Mouse (Mus musculus) cerebellum, adult 2 months (tissue): ENCODE measurements around the gene Cul7. TPM values are rescaled to one million over a fixed set of nuclear protein-coding genes. Genes with fewer than 3 reads are reported as not detected.
A peak's percentile ranks its signal among the peaks of the same experiment; 100 is the strongest.

Experiments
- DNase-seq, 2 experiments: peaks; one replicate each; pipeline ENCODE4 v3.0.0; 2021
- H3K27ac ChIP-seq: fragments of 200-500 bp; 2 replicates; pipeline ENCODE4 v1.5.1; 2012; ENCODE audit warnings: low read length, control low read depth, inconsistent platforms; ENCODE audit not compliant: insufficient read depth
- H3K27me3 ChIP-seq: fragments of 200-500 bp; 2 replicates; pipeline ENCODE4 v1.6.1; 2012; ENCODE audit warnings: inconsistent platforms, mild to moderate bottlenecking, low read length, moderate library complexity; ENCODE audit not compliant: control insufficient read depth, insufficient read depth
- H3K4me1 ChIP-seq: fragments of 200-500 bp; 2 replicates; pipeline ENCODE4 v1.6.1; 2011; ENCODE audit warnings: low read length; ENCODE audit not compliant: control insufficient read depth, insufficient read depth
- H3K4me3 ChIP-seq: fragments of 200-500 bp; replicated peaks from 2 replicates; pipeline ENCODE3; 2011; ENCODE audit warnings: mild to moderate bottlenecking, low read depth, low read length, control low read depth; ENCODE audit not compliant: insufficient read depth
- CTCF ChIP-seq: fragments of 200-500 bp; IDR thresholded peaks from 2 replicates; pipeline ENCODE4 v1.5.1; 2011; ENCODE audit warnings: low read depth, mild to moderate bottlenecking, control low read depth, low read length, moderate library complexity, borderline replicate concordance; ENCODE audit not compliant: insufficient read depth
- POLR2A ChIP-seq: fragments of 200-500 bp; IDR thresholded peaks from 2 replicates; pipeline ENCODE4 v1.6.1; 2011; ENCODE audit warnings: low read length, control low read depth, borderline replicate concordance; ENCODE audit not compliant: insufficient read depth
- WGBS: fragments of 180-500 bp; shearing (Covaris S2); methylation state at CpG from one replicate; pipeline ENCODE4 v1.1.7; 2018; 5-methylcytosine and 5-hydroxymethylcytosine counted together
- polyA plus RNA-seq: library from polyadenylated mRNA; depleted of rRNA; stranded (reverse); fragments of >200 nt; gene quantifications from 2 replicates; pipeline ENCODE4 v1.2.3, GENCODE M21; 2012

Cul7 gene
- polyA plus RNA-seq, 1 experiment, result 43.3 TPM

DNA sequence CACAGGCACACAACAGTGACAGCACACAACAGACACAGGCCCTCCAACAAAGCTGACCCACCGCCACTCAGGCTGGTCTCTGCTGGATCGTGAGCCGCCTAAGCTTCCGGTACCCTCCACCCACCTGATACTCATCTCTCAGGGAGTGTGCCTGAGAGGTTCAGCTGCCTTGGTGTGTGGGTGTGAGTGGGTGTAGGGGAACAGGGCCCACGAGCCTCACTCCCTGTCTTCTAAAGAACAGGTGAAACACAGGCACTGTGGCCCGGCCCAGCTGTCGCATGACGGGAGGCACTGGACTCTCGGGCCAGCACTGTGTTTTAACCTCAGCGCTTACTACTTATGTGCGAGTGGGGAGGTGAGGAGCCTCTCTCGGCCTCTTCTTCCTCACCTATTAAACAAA lies 52.0 kb downstream of the Cul7 start:
- peaks cover 40% of the 10 kb centered on the region for H3K4me1 ChIP-seq
- H3K4me3 ChIP-seq, result peak overlapping the region; percentile 34
- DNase-seq, result no peak
- TF ChIP-seq POLR2A (no peak), CTCF (no peak)
- no peak overlapping the region for H3K27ac ChIP-seq
- 36% methylated on average over 12 of the region's 12 CpGs for WGBS
- no peaks in the 10 kb centered on the region for H3K27me3 ChIP-seq

DNA sequence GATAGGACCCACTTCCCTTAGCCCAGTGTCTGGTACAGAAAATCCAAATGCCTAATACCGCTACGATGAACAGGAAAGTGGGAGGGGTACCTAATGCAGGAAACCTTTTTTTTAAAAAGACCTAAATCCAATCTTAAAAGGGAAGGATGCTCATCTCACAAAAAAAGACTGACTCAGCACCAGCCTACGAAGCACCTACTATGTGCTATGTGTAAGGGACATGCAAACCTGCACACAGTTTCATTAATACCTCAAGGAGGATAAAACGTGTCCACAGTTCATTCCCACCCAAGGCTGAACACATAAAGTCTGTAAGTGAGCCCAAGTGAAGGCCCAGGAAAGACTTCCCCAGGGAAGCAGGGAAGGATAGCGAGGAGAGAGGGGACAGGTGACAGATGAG lies 52.4 kb downstream of the Cul7 start:
- WGBS, result 76% methylated on average over 5 of the region's 5 CpGs
- Histone ChIP-seq H3K4me1 (peaks cover 40% of the 10 kb centered on the region), H3K27me3 (no peaks in the 10 kb centered on the region), H3K27ac (no peak overlapping the region), H3K4me3 (peak overlapping the region; percentile 20)
- DNase-seq, result no peak
- TF ChIP-seq CTCF, result no peak
- no peak for TF ChIP-seq POLR2A

DNA sequence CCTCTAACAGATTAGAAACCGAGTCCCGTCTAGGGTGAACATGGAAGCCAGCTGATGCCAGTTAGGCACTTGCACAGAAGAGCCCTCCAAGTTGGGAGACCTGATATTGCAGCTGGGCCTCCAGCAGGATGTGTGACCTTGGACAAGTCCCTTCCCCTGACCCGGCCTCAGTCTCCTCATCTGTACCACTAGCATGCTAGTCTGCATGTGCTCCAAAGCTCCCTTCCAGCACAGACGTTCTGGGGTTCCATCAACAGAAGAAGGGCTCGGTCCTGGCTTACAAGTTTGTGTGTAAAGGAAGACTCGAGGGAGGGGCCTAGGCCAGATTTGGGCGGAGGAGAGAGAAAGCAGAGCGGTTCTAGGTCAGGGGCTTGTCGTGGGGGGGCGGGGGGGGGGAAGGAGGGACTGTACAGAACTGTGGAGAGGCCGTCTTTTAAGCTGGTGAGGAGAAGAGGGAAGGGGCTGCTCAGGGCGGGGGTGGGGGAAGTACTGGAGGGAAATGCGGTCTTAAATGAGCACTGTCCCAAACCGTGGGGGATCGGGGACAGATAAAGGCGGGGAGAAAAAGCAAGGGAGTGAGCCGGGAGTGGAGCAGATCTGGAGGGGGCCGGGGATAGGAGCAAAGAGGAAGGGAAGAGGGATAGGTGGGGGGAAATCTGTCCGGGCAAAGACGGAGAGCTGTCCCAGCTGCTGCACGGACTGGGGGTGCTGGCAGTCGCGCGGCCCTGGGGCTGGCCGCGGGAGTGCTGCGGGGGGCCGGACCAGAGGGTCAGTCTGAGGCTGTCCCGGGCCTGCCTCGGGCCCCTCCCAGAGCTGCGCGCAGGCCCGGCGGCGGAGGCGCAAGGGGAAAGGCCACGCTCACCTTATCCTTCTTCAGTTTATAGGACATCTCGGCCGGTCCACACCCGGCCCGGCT lies 54.1 kb downstream of the Cul7 start:
- DNase-seq, result peak in 1 of 2 experiments; percentile 41
- peak overlapping the region; percentile 71 for H3K4me3 ChIP-seq
- WGBS, result 4% methylated on average over 41 of the region's 41 CpGs
- H3K4me1 ChIP-seq, result peaks cover 40% of the 10 kb centered on the region
- peak overlapping the region; percentile 60 for H3K27ac ChIP-seq
- H3K27me3 ChIP-seq, result no peaks in the 10 kb centered on the region
- TF ChIP-seq CTCF (no peak), POLR2A (no peak)

DNA sequence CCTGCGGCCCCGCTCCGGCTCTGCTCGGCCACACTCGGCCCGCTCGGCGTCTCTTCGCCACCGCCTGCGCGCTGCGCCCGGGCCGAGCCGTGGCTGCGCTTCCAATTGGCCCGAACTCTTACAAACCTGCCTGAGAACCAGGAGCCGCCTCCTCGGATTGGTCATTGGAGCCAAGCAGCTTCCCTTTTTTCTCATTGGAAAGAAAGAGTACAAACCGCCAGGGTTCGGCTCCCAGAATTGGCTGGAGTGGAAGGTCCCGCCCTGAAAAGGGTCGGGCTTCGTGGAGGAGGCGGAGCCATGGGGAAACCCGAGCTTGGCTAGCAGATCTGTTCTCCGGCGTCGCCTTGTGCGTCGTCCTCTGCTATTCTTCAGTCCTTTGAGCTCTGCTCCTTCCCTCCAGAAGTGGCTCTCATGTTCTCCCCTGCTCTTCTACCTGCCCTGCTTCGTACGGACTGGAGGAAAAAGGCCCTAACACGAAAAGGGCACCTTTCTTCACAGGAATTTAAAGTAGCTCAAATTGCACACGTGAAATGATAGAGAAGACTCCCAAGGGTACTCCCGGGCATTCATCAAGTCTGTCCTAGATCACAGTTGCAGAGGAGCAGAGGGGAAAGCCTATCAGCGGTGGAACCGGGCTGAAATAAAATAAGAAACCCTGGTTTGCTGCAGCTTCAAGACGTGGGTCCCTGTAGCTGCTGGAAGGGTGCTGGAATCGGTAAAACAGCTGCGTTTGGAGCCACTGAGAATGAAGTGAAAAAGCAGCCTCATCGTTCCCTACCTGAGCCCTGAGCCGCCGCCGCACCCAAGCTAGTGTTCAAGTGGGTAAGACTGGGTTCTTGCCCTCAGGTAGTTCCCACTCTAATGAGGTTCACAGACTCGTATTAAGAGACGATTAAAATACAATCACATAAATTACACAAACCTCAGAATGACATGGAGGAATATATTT lies 55.0 kb downstream of the Cul7 start, which contains the start of gene Ppp2r5d:
Ppp2r5d (minus strand) TSS at position 225 of the 949 bp plus-strand sequence.
- WGBS, result 1% methylated on average over 48 of the region's 48 CpGs
- peak; percentile 96 for TF ChIP-seq POLR2A
- TF ChIP-seq CTCF, result no peak
- Histone ChIP-seq H3K4me1 (peaks cover 32% of the 10 kb centered on the region), H3K27ac (peak within 1 kb of the TSS; percentile 60), H3K27me3 (no peaks in the 10 kb centered on the region), H3K4me3 (peak within 1 kb of the TSS; percentile 71)
- DNase-seq, result peak; percentile 97 to 99

DNA sequence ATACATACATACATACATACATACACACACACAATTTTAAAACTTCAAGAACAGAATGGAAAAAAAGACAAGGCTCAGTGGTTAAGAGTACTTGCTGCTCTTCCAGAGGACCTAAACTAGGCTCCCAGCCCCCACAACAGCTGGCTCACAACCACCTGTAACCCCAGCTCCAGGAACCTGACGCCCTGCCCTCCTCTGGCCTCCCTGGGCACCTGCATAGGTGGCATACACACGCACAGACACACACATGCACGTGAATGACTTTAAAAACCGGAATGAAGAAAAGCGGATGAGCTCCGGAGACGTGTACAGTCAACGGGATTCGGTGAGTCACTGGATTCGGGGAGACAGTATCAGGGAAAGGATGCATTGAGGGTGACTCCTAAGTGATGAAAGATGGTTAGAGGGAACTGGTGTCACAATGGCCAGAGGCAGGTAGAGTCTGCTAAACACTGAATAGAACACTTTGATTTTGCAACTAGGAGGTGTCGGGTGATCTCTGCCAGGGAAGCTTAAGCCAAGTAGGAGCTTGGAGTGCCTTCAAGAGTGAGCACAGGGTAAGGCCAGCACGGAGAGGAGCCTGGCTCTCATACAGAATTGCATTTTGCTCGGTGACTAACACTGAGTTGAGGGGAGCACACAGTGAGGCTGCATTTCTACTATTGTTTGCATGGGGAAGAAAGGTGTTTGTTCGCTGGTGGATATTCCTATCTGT lies 56.4 kb downstream of the Cul7 start:
- H3K4me1 ChIP-seq, result peaks cover 19% of the 10 kb centered on the region
- no peak overlapping the region for H3K4me3 ChIP-seq
- no peak for DNase-seq
- H3K27me3 ChIP-seq, result no peaks in the 10 kb centered on the region
- 83% methylated on average over 14 of the region's 14 CpGs for WGBS
- TF ChIP-seq POLR2A (no peak), CTCF (no peak)
- no peak overlapping the region for H3K27ac ChIP-seq

DNA sequence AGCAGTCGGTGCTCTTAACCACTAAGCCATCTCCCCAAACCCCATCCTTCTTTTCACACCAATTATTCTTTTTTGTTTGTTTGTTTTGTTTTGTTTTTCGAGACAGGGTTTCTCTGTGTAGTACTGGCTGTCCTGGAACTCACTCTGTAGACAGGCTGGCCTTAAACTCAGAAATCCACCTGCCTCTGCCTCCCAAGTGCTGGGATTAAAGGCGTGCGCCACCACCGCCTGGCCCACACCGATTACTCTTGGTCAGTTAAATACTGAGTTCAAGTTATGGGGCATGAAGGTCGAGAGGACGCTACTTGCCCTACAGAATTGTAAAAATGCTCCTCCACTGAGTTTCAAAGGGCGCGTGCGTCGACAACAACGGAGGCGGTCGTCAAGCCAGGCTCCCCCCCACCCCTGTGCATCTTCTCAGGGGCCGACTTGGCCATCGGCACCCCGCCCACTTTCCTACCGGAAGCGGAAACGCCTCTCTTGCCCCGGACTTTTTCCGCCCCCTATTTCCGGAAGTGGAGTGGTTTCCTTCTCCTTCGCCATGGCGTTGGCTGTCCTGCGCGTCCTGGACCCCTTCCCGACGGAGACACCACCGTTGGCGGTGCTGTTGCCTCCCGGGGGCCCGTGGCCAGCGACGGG lies 60.9 kb downstream of the Cul7 start, which contains the start of gene Pex6:
Pex6 (plus strand) TSS at position 505 of the 639 bp plus-strand sequence.
- Histone ChIP-seq H3K4me3 (peak within 1 kb of the TSS; percentile 71), H3K4me1 (no peaks in the 10 kb centered on the region; the same call in 1 of the 2 replicates), H3K27me3 (no peaks in the 10 kb centered on the region), H3K27ac (peak within 1 kb of the TSS; percentile 61; the same call in 1 of the 2 replicates)
- peak; percentile 91 to 93 for DNase-seq
- 7% methylated on average over 36 of the region's 36 CpGs for WGBS
- no peak for TF ChIP-seq CTCF
- TF ChIP-seq POLR2A, result peak; percentile 70; the same call in 1 of the 2 replicates
